Mouse (Mus musculus) naive thymus-derived CD4-positive, alpha-beta T cell, adult 2 months (primary cell): ENCODE measurements around the gene Arhgdia.
"Not testable (repeated sequence)": the region's sequence is repeated elsewhere in the genome, so short reads cannot be mapped to it uniquely, and the experiment has no call there.

Experiments
- DNase-seq: peaks from one replicate; pipeline ENCODE4 v3.0.0-alpha.2; 2011; ENCODE audit warnings: low read depth

Arhgdia gene

DNA sequence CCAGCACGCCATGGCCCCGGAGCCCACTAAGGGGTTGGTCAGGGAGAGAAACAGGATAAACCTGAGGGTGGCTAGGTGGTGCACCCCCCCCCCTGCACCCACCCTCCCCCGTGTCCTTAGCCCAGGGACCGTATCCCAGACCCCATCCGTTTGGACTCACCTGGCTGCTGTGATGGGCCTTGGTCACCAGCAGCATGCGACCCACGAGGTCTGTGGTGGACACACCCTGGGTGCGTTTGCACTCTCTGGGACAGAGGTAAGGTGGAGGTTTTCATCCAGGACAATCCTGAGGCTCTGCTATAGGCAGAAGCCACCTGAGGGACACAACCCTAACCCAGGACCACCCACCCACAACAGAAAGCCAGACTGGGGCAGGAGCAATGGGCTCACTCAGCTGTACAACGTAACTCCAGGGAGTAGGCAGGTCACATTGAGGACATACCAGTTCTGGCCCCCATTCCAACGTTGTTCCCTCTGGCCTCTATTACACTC lies 32.1 kb upstream of the Arhgdia start:
- DNase-seq, result no peak

DNA sequence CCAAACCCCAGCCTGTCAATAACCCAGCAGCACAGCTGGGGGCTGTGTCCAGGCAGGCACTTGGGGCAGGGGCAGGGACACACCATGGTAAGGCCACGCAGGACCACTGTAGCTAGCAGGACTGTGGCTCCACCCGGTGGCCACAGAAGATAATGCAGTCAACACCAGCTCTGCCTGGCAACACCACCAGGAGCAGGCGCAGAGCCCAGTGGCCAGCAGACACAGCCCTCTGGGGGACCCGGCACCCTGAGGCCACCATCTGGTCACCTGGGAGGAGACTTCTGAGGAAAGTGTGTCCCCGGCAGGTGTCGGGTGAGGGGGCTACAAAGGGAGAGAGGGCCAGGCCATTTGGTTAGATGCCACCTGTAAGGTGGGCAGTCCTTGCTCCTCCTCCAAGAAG lies 31.3 kb upstream of the Arhgdia start:
- peak; percentile 88 for DNase-seq

DNA sequence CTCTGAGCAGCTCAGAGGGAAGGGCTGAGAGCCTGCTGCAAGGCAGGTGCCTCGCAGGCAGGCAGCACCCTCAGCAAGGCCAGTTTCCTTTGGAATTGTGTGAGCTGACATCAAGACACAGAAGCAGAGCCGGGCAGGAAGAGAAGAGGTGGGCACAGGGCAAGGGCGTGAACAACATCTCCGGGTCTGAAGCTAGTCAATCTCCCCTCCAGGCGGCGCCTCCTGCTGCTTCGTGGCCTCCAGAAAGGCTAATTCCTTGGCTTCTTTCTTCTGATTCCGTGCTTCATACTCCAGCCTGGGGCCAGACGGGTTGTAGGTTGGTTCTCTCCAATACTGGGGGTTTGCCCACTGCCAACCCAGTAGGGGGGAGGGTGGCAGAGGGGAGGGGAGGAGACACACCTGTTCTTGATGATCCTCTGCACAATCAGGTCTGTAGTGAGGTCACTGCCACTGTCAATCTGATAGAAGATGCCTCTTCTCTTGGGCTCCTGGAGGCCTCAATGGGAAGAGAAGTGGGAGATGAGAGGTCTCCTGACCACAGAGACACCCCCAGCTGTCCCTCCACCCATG lies 29.1 kb upstream of the Arhgdia start:
- no peak for DNase-seq

DNA sequence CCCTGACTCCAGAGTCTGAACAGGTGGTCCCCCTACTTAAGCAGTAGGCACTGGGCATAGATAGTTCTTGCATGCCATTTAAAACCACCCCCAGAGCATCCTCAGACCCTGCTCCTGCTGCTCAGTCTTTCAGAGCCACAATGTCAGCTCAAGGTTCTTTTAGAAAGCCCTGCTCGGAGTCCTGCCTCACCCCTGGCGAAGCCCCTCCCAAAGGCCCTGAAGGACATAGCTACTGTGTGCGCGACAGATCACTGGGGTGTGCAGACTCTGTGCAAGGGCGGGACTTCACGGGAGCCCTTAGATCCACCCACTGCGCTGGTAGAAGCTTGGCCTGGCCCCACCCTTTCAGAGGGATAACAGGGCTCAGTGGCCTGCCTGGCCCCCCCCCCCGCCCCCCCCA lies 27.8 kb upstream of the Arhgdia start:
- no peak for DNase-seq

DNA sequence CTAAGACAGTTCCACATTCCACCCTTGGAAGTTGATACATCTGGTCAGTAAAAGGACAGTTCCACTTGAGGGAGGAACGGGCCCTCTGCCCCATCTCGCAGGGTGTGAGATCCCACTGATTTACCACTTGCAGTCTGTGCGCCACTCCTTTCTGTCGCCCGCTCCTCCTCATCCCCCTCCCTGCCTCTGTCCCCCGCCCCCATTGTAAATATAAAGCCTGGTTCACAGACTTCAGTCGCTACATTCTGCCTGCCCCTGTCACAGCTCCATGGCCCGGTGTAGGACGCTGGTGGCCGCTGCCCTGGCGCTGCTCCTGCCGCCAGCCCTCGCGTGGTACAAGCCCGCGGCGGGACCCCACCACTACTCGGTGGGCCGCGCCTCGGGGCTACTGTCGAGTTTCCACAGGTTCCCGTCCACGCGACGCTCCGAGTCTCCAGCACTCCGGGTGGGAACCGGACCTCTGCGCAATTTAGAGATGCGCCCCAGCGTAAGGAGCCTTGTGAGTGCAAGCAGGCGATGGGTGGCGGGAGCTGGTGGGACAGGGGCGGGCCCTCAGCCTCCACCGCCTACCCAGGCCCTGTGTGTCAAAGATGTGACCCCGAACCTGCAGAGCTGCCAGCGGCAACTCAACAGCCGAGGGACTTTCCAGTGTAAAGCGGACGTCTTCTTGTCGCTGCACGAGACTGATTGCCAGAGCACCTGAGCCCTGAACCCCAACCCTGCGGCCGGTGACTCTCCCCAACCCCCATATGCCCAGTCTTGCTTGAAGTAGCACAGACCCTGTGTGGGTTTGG lies 27.0 kb upstream of the Arhgdia start, which contains the start of gene Npb:
TSS of gene Npb (plus strand) at position 237 of the 794 bp plus-strand sequence.
- no peak for DNase-seq

DNA sequence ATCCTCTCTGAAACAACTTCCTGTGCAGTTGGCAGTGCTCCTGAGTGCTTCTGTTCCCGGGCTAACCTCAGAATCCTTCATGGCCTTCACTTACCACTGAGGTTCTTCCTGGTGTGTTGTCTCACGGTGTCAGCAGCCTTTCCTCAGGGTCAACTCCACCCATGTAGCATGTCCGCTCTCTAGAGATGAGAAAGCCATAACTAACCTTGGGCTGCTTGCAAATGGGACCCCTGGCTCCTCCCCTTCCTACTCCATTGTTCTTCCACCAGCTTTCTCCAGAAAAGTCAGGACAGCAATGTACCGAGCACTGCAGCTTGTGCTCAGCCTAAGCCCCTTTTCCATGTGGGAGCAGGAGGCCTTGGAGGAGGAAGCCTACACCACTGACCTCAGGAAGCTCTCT lies 25.3 kb upstream of the Arhgdia start:
- DNase-seq, result no peak

DNA sequence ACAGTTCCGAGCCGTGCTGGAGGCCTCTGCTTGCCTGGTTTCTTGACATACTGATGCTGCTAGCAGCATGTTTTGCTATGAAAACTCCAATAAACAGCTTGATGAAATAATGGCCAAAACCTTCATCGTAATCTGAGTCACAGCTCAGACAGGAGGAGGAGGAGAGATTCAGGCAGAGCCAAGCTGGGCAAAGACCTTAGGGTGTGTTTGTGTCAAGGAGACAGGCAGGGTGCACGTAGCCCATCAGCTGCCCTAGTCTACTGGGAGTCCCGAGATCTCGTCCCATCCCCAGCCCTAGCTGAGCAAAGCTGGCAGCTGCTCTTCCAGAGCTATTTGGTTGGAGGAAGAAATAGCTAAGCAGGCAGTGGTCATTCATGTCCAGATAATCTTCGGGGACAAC lies 24.2 kb upstream of the Arhgdia start:
- no peak for DNase-seq

DNA sequence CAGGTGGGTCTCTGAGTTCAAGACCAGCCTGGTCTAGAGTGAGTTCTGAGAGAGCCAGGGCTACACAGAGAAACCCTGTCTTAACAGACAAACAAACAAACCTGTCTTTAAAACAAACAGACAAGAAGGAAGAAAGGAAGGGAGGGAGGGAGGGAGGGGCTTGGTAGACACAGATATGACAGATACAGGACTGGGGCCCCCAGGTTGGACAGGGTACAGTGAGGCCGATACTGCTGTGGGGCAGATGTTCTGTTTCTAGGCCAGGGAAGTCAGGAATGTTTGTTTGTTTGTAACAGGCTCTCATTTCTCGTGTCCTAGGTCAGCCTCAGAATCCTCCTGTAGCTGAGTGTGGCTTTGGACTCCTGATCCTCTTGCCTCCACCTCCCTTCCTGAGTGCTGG lies 22.1 kb upstream of the Arhgdia start:
- DNase-seq, result no peak

DNA sequence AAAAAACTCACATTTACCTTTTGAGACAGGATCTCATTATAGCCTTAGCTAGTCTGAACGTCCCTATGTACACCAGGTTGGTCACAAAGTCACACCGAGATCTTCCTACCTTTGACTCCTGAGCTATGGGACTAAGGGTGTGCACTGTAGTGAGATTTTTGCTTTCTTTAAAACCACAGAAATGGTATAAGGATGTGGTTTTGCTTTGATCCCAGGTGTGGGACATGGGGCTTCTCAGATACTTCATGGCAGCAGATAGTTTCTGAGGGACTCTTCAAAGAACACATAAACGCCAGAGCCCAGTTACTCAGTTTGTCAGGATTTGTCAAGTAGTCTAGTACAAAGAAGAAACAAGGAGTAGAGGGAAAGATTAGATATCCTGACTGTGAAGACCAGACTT lies 19.3 kb upstream of the Arhgdia start:
- peak; percentile 84 for DNase-seq

DNA sequence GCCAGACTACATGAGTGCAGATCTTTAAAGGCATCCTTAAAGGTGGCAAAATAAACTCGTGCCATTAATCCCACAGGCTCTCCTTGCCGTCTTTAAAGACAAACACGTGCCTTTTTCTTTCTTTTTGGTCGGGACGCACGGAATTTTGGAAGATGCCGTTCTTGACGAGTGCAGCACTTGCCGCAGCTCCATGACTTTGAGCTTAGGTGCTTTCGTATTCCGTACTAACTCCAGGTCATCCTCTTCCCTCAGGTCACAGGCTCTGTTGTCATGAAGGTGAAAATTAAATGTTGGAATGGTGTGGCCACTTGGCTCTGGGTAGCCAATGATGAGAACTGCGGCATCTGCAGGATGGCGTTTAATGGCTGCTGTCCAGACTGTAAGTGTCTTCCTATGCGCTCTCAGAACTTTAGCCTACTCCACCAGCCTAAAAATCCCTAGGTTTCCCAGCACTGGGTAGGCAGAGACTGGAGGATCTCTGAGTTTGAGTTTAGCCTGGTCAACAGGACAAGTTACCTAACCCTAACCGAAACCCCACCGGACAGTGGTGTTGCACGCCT lies 17.6 kb upstream of the Arhgdia start:
- DNase-seq, result no peak

DNA sequence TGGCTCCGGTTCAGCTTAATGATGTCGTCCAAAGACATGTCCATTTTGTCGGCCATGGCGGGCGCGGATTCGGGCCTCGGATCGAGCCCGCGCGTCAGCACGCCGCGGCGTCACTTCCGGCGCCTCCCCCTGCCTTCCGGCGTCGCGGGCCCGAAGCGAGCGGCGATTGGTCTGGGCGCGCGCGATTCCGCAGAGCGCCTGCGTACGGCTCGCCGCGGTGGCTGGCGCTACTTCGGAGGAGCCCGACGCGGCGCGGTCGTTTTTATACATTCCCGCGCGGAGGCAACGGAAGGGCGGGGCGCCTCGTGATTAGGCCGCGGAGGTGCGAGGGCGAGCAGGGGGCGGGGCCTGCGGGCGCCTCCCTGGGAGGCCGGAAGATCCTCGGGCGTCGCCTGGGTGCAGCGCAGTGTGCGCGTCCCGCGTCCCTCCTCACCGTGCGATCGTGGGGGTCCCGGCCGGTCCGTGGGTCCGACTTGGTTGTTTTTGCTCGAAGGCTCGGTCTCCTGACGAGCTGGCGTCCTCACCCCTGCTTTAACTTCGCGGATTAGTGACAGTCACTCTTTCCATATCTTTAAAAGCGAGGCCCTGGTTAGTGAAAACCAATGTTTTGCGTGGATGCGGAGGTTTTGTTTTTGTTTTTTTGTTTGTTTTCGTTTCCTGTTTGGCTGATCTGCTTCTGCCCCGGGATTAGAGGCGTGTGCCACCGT lies 17.0 kb upstream of the Arhgdia start, which contains the start of the genes Alyref and Anapc11:
TSS of gene Alyref (minus strand) at position 83 of the 707 bp plus-strand sequence.
TSS of gene Anapc11 (plus strand) at position 139 of the 707 bp plus-strand sequence.
- DNase-seq, result peak; percentile 98

DNA sequence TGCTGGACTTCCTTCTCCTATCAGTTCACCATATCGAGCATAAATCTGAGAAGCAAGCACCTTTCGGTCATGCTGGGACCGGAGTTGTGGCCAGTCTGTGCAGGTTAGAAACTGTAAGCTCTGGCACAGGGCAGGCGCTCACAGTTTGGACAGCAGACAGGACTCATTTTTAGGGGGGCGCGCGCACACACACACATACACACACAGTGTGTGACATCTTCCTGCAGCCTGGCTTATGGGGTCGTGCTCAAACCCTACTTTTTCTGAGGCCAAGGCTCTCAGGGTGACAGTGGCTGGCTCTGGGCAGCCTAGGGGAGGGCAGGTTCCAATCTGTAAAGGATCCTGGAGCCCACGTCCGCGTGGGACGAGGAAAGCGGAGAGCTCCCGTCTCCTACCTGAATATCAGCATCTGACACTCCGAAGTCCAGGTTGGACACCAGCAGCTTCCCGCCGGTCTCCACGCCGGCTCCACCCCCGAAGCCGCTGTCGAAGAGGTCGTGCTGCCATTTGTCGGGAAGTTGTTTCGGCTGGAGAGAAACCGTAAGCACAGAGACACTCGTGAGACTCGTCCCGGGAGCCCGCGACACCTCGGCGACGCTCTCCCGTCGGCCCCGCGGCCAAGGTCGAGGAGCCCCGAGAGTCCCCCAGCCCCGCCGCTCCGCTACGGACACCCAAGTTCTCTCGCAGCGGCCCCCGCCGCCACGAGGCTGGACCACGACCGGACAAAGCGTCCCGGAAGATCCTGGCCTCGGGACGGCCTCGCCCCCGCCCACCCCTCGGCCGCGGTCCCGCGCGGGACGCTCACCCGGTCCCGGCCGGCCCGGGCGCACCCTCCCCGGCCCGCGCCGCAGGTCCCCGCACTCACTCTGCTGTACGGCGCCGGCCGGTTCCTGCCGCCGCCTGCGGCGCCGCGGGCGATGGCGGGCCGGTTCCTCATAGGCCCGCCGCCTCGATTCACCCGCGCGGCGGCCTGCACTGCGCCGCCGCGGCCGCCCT lies 16.1 kb upstream of the Arhgdia start:
- peak; percentile 49 for DNase-seq

DNA sequence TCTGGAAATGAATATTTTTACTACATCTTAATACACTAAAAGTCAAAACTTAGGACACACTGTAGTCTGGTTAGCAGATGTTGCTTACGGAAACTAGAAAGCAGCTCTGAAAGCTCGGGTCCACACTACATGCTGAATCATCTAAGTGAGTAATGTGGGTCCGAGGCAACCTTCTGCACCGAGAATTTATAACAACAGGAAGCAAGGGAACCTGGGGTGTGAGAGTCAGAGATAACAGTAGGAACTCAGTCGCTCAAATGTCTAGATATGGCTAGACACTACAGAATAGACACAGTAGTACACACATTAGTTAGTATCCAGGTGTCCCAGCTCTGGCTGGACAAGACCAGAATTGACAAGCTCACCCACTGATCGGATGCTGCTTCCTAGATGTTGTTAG lies 7.1 kb upstream of the Arhgdia start:
- DNase-seq, result no peak

DNA sequence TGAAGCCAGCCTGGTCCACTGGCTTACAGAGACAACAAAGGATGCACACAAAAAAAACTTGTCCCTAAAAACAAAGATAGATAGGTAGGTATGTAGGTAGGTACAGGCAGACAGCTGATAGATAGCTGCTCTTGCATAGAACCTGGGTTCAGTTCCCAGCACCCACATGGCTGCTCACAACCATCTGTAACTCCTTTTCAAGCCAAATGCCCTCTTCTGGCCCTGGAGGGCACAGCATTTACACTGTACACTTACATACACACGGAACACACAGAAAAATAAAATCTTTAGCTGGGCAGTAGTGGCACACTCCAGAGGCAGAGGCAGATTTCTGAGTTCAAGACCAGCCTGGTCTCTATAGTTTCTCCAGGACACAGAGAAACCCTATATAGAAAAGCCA lies 2.5 kb upstream of the Arhgdia start:
- DNase-seq, result no peak

DNA sequence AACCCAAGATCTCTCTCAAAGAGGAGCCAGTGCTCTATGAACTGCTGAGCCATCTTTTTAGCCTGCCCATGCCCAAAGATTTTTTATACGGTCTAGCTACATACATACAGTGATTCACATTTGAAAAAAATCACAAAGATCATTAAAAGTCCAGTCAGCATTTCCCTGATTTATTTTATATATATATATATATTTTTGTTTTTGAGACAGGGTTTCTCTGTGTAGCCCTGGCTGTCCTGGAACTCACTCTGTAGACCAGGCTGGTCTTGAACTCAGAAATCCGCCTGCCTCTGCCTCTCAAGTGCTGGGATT lies 1.5 kb upstream of the Arhgdia start:
- DNase-seq, result not testable (repeated sequence)

DNA sequence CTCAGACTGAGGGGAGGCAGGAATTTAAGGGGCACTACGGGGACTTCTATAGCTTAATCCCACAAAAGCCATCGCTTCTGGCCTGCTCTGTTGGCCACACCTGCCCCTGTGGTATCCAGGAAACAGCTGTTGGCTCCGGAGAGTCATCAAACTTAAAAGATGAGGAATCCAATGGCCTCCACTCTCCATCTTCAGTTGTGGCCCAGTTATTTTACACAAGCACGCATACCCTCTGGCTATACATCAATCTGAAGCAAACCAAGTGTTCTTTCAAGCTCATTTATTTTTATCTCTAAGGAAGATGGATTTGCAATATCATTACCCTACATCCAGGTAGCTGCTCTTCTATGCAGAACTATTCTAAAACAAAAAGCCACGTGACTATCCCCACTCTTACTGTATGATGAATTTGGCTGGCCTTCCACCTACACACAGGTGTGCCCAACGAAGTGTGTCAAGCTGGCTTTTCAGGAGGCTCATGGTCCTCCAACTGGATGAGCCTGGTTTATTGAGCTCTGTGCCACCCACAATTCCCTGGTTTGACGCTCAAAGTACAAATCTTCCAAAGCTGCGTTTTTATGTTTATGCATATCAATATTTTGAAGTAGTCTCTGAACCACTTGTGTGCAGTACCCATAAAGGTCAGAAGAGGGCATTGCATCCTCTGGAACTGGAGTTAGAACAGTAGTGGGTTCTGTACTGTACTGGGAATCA lies 1.0 kb upstream of the Arhgdia start:
- peak; percentile 84 for DNase-seq

DNA sequence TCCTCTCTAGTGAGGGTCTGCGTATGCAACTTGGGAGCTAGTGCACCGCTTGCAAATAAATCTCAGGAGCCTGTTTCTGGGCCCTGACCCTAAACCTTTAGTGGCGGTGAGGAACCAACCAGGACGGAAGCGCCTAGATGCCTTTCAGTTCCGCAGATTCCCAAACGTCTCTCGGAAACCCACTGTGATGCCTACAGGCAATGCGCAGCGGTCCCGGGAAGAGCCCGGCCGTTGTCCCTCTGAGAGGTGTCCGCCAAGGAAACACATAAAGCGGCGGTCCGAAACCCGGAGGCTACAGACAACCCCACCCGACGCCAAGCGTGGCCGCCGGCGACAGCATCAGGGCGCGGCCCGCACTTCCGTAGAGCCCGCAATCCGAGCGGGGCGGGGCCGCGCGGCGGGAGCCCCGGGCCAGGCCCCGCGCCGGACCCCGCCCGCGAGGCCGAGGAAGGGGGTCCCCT lies 523 bp downstream of the Arhgdia start:
- peak; percentile 59 for DNase-seq

DNA sequence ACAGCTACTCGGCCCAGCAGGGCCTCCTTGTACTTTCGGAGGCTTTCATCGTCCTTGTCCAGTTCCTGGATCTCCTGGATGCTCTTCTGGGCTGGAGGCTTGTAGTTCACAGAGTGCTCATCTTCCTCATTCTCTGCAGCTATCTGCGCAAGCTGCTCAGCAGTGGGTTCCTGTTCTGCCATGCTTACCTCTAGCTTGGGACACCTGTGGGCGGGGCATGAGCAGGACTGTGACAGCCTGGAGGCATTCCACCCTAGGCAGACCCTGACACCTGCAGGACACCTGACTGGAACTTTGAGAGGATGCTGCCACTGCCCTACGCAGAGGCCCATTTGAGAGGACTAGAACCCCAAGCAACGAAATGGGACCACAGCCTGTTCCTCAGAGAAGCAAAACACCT lies 1.2 kb downstream of the Arhgdia start:
- DNase-seq, result no peak

DNA sequence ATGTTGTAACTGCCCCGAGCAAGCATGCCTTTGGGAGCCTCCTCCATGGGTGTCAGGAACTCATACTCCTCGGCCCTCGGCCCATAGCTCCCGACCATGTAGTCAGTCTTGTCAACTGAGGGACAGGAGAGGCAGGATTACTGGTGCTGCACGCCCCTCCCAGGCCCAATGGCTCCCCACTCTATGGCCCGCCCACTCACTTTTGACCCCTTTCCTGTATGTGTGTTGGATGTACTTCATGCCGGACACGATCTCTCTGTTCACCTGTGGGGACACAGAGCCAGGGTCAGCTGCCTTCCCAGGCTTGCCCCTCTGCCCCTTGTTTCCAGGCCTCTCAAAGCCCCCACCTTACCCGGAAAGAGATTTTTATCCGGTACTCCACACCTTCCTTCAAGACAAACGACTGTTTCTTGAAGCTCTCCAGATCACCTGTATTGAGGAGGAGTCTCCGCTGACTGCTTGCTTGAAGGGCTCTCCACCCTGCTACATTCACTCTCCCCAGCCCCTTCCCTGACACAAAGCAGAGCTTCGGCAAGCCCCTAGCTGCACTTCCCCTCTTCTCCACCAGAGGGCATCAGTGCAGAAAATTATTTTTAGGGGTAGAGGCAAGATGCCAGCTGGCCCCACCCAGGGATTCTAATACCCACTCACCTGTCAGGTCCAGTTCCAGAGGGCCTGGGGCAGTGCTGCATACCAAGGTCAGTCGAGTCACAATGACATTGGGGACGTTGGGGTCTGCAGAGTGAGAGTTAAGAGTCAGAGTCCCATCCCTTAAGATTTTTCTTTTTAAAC lies 1.9 kb downstream of the Arhgdia start:
- DNase-seq, result peak; percentile 89
